9 mouse cellular contexts compared by ENCODE assay signal in genomic region chr16:66005954-66006580, GRCm38 (mm10).
DNase-seq lines count a peak whose midpoint lies in the region; ATAC-seq lines count a peak whose summit lies in the region.
"Had no signal": no experiment of that assay in that cellular context is flagged by ENCODE, and none has a peak within 500 bp of the region (broad histone marks: within the 10 kb centered on the region; RNA-seq: fewer than 3 reads in every experiment).

No protein-coding gene starts in this region.

- no peak overlapping the region for H3K4me2 ChIP-seq in midbrain, embryonic 14.5 days (ENCODE audit: low read length)
- no peak overlapping the region for H3K4me2 ChIP-seq in midbrain, embryonic 16.5 days (ENCODE audit: low read length)
- H3K4me2 ChIP-seq: neural tube, embryonic 13.5 days had no signal

- 52% methylated on average over 7 of the region's 7 CpGs for WGBS in midbrain, embryonic 14.5 days
- WGBS in midbrain, embryonic 16.5 days: 53% methylated on average over 7 of the region's 7 CpGs

- no peak overlapping the region for H3K27ac ChIP-seq in midbrain, embryonic 14.5 days (replicated peaks; ENCODE audit: low read depth, low read length)
- H3K27ac ChIP-seq in midbrain, embryonic 16.5 days (ENCODE audit: low read length): no peak overlapping the region
- H3K27ac ChIP-seq: neural tube, embryonic 13.5 days had no signal

- no peak overlapping the region for H3K9ac ChIP-seq in midbrain, embryonic 14.5 days (replicated peaks; ENCODE audit: low read length)
- no peak overlapping the region for H3K9ac ChIP-seq in midbrain, embryonic 16.5 days (ENCODE audit: low read depth, low read length)
- H3K9ac ChIP-seq: neural tube, embryonic 13.5 days had no signal

- H3K27me3 ChIP-seq in midbrain, embryonic 14.5 days (ENCODE audit: control insufficient read depth, insufficient read depth, low read length): no peaks in the 10 kb centered on the region
- H3K27me3 ChIP-seq in midbrain, embryonic 16.5 days (ENCODE audit: control insufficient read depth, insufficient read depth, low read depth, low read length): no peaks in the 10 kb centered on the region
- H3K27me3 ChIP-seq: neural tube, embryonic 13.5 days had no signal

- H3K9me3 ChIP-seq in midbrain, embryonic 14.5 days (ENCODE audit: control insufficient read depth, low read length): no peaks in the 10 kb centered on the region
- no peaks in the 10 kb centered on the region for H3K9me3 ChIP-seq in midbrain, embryonic 16.5 days (replicated peaks; ENCODE audit: control insufficient read depth, low read length, poor library complexity, severe bottlenecking)
- H3K9me3 ChIP-seq: neural tube, embryonic 13.5 days had no signal

- no peak for ATAC-seq in midbrain, embryonic 14.5 days (ENCODE audit: low FRiP score, low TSS enrichment)
- no peak for ATAC-seq in midbrain, embryonic 16.5 days
- ATAC-seq in hematopoietic stem cell, adult 5-6 weeks (replicated peaks in 1 of 2; ENCODE audit: insufficient read depth in 1 of 2, low FRiP score in 2 of 2, low TSS enrichment in 1 of 2, low read depth in 1 of 2, poor library complexity in 2 of 2, severe bottlenecking in 2 of 2): peak; percentile 53 to 81; a peak in 3 of 4 replicates

- H3K4me3 ChIP-seq in midbrain, embryonic 14.5 days (replicated peaks; ENCODE audit: low read depth, low read length): no peak overlapping the region
- no peak overlapping the region for H3K4me3 ChIP-seq in midbrain, embryonic 16.5 days (ENCODE audit: low read depth, low read length)
- H3K4me3 ChIP-seq: neural tube, embryonic 13.5 days had no signal

- DNase-seq in cerebellum, adult 8-10 months: peak; percentile 6
- DNase-seq in cerebellum, adult 11 months: no peak
- DNase-seq in midbrain, embryonic 14.5 days: peak; percentile 87
- peak; percentile 64 to 73 for DNase-seq in cerebellum, postnatal 10 days
- peak; percentile 28 for DNase-seq in lung, postnatal 25 days (ENCODE audit: low spot score)
- DNase-seq in ovary, postnatal 36 days (ENCODE audit: low spot score): no peak

- H3K4me1 ChIP-seq in midbrain, embryonic 14.5 days (ENCODE audit: control insufficient read depth, insufficient read depth, low read length): no peaks in the 10 kb centered on the region
- no peaks in the 10 kb centered on the region for H3K4me1 ChIP-seq in midbrain, embryonic 16.5 days (ENCODE audit: control insufficient read depth, insufficient read depth, low read length)
- H3K4me1 ChIP-seq: neural tube, embryonic 13.5 days had no signal

- no peaks in the 10 kb centered on the region for H3K36me3 ChIP-seq in midbrain, embryonic 14.5 days (ENCODE audit: control insufficient read depth, insufficient read depth, low read length)
- H3K36me3 ChIP-seq in midbrain, embryonic 16.5 days (ENCODE audit: control insufficient read depth, insufficient read depth, low read length): no peaks in the 10 kb centered on the region
- H3K36me3 ChIP-seq: neural tube, embryonic 13.5 days had no signal

Comparison
In these comparisons a context has a peak if more than half of its experiments do, and no peak if none do; other contexts are left out.
1. DNase-seq: peak in cerebellum, adult 8-10 months (single experiment), midbrain, embryonic 14.5 days (single experiment), cerebellum, postnatal 10 days (2 of 2) and lung, postnatal 25 days (single experiment); none in cerebellum, adult 11 months (single experiment) and ovary, postnatal 36 days (single experiment).
2. ATAC-seq: peak in hematopoietic stem cell, adult 5-6 weeks (2 of 2); none in midbrain, embryonic 14.5 days (single experiment) and midbrain, embryonic 16.5 days (single experiment).